Mouse (Mus musculus) CD4-positive, CD25-positive, alpha-beta regulatory T cell, adult 2 months (primary cell): ENCODE measurements at regions not wholly inside any gene's neighbourhood (a gene's known extent, or its start where the extent isn't known, plus 50 kb on each side); places are given as distances from the start of the nearest gene placed in this dataset.
A peak's percentile ranks its signal among the peaks of the same experiment; 100 is the strongest.

ENCODE experiments used
- DNase-seq: peaks from one replicate; pipeline ENCODE4 v3.0.0-alpha.2; 2012; ENCODE audit warnings: low read depth, low spot score

- DNase-seq, result no peak
Measured at GRCm38 (mm10) chr12:118415956-118416355, 114.7 kb upstream of the Sp4 start.

GRCm38 (mm10) chr12:118411767-118412430 is 110.7 kb upstream of the Sp4 start:
- no peak for DNase-seq

DNA sequence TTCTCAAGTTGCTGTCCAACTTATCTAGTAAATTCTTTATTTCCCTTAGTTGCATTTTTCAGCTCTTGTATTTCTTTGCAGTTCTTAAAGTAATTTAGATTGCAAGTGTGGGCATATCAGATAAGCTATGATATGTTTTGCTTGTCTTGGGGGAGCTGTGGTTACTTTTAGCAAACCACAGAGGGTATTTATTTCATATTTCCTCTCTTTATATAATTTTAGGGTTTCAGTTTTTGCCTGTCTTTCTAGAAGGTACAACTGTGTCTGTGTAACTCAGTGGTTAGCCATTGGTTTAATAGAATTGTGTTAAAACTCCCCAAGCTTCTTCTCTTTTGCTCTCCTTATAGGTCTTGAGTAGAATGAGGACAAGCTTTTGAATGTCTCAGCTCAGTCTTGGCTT is 109.7 kb upstream of the Sp4 start:
- peak; percentile 11 for DNase-seq

DNA sequence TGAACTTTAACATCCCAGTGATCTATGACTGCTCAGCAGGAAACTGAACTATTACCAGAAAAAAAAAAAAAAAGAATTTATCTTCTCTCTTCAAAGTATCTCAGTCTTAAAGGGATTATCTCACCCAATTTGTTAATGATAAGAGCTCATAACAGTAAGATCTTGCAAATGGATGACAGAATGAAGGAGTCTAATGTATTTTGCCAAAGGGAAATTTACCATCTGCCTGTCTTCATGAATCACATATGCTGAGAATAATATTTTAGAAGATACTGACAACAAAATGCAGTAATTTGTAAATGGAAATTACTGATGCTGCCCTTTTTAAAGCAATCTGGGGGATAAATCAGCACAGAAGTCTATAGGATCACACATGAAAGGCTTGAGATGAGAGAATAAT is 103.9 kb upstream of the Sp4 start:
- no peak for DNase-seq

DNA sequence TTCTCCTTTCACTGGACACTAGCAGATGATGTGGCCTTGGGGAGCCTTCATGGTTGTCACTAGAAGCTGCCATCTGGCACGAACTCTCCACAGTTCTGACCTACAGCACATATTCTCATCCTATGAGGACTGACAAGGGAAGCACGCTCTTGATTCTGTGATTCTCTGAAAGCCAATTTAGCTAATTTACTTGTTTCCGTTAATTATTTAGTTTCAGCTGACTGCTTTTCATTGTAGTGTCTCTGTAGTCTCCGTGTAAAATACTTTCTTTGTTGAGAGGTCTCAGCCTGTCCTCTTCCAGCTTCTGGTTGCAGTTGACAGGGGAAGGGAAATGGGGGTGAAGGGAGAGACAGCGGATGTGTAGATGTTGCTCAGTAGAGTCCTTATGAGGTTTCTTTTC is 102.9 kb upstream of the Sp4 start:
- no peak for DNase-seq

GRCm38 (mm10) chr12:118403519-118404087 is 102.4 kb upstream of the Sp4 start:
- no peak for DNase-seq

DNA sequence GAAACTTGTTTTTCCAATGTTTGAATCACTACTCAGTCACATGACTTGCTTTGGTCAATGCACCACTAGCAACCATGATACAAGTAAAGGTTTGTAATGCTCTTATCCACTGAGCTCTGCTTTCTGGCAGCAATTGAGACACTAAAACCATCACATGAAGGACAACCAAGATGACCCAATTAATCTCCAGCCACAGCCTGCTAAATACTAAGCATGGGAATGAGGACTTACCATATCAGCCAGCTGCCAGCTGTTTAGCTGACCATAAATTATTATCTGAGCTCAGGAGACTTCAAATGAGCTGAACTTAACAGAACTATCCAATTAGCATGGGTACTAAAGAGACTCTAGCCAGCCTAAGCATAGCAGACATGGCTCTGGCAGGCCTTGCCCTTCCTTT is 100.1 kb upstream of the Sp4 start:
- DNase-seq, result no peak

GRCm38 (mm10) chr12:118391654-118392053 is 90.4 kb upstream of the Sp4 start:
- no peak for DNase-seq

DNA sequence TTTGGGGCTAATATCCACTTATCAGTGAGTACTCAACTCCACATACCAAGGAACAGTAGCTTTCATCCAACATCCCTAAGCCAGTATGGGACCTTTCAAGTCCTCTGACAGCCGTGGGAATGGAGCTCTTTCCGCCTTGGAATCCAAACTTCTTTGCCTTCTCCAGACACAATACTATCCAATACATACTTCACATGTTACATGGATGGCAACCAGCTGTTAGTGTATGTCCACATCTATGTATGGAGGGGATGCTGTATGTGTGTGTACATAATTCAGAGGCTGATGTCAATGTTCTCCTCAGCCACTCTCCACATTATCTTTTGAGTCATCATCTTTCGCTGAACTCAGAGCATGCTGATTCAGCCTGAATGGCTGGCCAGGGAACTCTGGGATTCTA is 79.8 kb upstream of the Sp4 start:
- no peak for DNase-seq

DNA sequence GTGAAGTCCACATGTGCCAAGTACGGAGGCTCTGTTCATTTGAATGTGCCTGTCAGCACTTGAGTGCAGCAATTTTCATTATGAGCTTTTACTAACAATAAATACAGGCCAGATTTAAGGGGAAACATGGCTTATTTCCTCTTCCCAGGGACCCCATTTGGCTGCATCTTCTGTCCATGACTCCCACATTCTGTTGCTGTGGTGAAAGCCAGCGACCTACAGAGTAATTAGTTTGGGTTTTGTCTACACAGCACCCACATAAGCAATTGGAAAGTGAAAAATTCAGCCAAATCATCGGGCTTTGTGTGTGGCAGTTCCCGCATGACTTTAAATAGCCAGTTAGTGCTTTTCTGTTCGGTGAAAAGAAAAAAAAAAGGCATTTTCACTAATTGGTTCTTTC is 76.7 kb upstream of the Sp4 start:
- DNase-seq, result no peak

DNA sequence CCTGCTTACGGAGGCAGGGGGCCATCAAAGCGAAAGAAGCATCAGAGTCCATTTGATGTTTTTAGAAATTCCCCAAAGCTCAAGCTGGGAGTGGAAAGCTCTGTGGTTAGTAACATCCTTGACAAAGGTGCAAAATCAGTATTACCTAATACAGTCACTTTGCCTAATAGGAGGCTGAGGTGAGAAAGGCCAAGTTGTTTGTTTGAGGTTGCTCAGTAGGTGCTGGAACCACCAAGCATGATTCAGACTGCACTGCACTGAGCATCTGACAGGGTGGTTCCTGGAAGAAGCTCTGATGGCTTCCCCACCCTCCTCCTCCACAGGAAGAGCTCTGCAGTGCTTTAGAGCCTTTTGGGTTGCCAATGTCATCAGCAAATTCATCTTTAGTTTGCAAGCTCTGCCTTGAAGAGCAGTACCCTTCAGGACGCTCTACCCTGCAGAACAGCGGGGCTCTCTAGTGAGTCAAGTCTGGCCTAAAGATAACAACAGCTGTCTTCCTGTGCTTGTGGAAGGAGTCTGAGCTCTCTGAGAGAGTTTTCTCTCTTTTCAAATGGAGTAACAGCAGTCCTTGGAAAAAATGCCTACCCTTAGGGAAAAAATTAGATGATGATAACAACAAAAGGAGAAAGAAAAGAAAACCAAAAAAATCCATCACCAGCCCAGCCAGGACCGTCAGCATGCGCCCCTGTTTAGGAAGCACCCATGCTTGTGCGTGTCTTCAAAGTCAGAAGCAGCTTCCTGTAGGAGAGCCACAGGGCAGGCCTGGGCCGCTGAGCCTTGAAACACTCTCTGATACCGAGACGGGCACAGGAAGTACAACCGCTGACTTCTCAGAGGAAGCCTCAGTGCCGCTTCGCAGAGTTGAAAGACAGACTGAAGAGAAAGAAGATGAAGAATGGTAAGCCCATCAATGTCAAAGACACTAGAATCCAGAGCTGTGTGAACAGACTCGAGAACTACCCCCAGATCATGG is 75.6 kb upstream of the Sp4 start:
- DNase-seq, result peak; percentile 86

DNA sequence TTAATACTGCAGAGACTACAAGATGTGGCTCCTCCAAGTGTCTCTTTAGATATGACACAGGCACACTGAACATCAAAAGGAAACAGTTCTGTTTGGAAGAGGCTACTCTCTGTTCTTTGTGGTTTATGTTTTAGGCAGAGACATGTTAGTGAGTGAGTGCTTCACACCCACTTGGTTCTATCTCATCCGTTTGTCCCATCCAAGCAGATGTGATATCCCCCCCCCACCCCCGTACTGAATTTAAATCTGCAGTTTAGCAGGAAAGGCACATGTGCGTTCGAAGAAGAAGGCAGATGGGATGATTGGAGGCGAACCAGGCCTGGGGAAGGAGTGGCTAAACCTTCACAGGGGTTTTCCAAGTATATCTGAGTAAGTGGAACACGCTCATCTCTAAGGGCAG is 72.0 kb upstream of the Sp4 start:
- DNase-seq, result peak; percentile 49

DNA sequence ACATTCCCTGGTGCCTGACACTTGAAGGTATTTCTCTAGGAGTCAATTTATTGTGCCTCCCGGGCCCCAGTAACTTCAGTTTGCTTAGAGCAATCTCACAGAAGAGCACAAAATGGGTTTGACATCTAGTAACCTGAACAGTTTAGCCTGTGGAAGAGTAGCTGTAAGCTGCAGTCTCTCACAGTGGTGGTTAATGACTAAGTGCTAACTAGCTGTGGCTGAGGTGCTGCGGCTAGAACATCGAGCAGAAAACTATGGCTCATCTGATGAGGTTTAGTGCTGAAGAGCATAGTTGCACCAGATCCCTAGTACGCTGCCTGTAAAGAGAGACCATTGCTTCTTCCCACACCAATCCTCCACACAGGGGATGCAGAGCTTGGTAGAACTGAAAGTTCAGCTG is 70.7 kb upstream of the Sp4 start:
- DNase-seq, result no peak

- DNase-seq, result no peak
Measured at GRCm38 (mm10) chr12:118367307-118368076, 66.3 kb upstream of the Sp4 start.

DNA sequence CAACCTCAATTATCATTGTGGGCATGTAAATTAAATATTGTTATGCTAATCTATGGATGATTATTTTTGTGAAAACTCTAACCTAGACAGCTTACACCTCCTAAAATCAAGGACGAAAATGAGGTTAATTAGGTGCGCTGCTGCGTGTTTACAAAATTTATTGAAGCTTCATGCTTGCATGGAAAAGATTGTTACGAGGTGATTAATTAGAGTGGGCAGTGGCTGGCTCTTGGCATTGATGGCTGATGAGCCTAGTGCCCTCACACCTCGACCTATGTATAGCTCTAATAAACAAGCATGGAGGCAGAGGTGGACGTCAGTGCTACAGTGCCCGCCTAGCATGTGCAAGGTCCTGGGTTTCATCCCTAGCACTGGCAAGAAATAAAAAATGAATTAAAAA is 51.6 kb upstream of the Sp4 start:
- no peak for DNase-seq

DNA sequence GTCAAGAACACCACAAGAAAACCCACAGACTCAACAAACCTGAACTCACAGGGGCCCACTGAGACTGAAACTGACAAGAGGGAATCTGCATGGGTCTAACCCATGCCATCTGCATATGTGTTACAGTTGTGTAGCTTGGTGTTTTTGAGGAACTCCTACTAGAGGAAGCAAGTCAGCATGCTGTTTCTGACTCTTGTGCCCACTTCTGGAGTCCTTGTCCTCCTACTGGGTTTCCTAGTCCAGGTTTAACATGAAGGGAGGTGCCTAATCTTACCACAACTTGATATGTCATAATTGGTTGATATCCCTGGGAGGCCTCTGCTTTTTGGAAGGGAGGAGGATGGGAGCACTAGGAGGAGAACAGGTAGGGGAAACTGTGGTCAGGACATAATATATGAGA is 50.2 kb upstream of the Sp4 start:
- no peak for DNase-seq
